Mouse (Mus musculus): Measurements from ENCODE around the gene Olfr483.

- no peak for TF ChIP-seq CTCF (IDR thresholded peaks at IDR 0.05; ENCODE audit: extremely low read depth, insufficient read length, insufficient replicate concordance, low read depth, low read length)
- no peak for TF ChIP-seq POLR2A (IDR thresholded peaks at IDR 0.05; ENCODE audit: low read depth, low read length)
Observed at GRCm38 (mm10) chr7:108127349-108127748, 26.7 kb downstream of the Olfr483 start, which contains the start of gene Olfr484.

All from small intestine, adult 2 months (tissue).